Mouse (Mus musculus) stomach, embryonic 14.5 days (tissue): ENCODE measurements around the gene Pacs2. TPM values are rescaled to one million over a fixed set of nuclear protein-coding genes. Genes with fewer than 3 reads are reported as not detected.

Experiments
- ATAC-seq: fragments of 200-750 bp; cut with Nextera tagmentation; 2 replicates; pipeline ENCODE4 v1.8.0; 2017; ENCODE audit warnings: low read depth, moderate TSS enrichment; ENCODE audit not compliant: insufficient number of reproducible peaks, insufficient read depth, low FRiP score
- H3K27ac ChIP-seq: fragments of 300-500 bp; sonication (generic); 2 replicates; pipeline ENCODE4 v1.5.1; 2014; ENCODE audit warnings: mild to moderate bottlenecking, low read length, moderate library complexity, mixed read lengths
- H3K27me3 ChIP-seq: fragments of 300-500 bp; sonication (generic); 2 replicates; pipeline ENCODE4 v1.6.1; 2014; ENCODE audit warnings: low read length, control low read depth, mixed read lengths; ENCODE audit not compliant: control insufficient read depth, insufficient read depth
- H3K36me3 ChIP-seq: fragments of 300-500 bp; sonication (generic); 2 replicates; pipeline ENCODE4 v1.6.1; 2014; ENCODE audit warnings: mild to moderate bottlenecking, control low read depth, low read length, moderate library complexity, mixed read lengths; ENCODE audit not compliant: control insufficient read depth, insufficient read depth
- H3K4me1 ChIP-seq: fragments of 300-500 bp; sonication (generic); 2 replicates; pipeline ENCODE4 v1.6.1; 2014; ENCODE audit warnings: low read length, control low read depth, mixed read lengths; ENCODE audit not compliant: control insufficient read depth, insufficient read depth
- H3K4me2 ChIP-seq: fragments of 300-500 bp; sonication (generic); replicated peaks from 2 replicates; pipeline ENCODE4 v1.6.1; 2014; ENCODE audit warnings: low read depth, low read length, control low read depth
- H3K4me3 ChIP-seq: fragments of 300-500 bp; sonication (generic); 2 replicates; pipeline ENCODE4 v1.5.1; 2014; ENCODE audit warnings: low read depth, low read length, control low read depth
- H3K9ac ChIP-seq: fragments of 300-500 bp; sonication (generic); replicated peaks from 2 replicates; pipeline ENCODE4 v1.6.1; 2014; ENCODE audit warnings: low read depth, mild to moderate bottlenecking, control low read depth, low read length, moderate library complexity, mixed read lengths
- H3K9me3 ChIP-seq: fragments of 300-500 bp; sonication (generic); 2 replicates; pipeline ENCODE4 v1.6.1; 2016; ENCODE audit warnings: low read depth, low read length, control low read depth; ENCODE audit not compliant: control insufficient read depth
- WGBS: fragments of 180-500 bp; shearing (Covaris S2); extraction: QIAGEN DNeasy Blood & Tissue Kit; methylation state at CpG from one replicate; pipeline ENCODE4 v1.1.7; 2014; 5-methylcytosine and 5-hydroxymethylcytosine counted together
- polyA plus RNA-seq: library from polyadenylated mRNA; unstranded; fragments of >200 nt; fragmentation: Nextera tagmentation; extraction: Ambion mirVana; gene quantifications from 2 replicates; pipeline ENCODE4 v1.2.1, GENCODE M21; 2014

The Pacs2 gene
- polyA plus RNA-seq, 1 experiment from 2014 or later, result 17.1 TPM

GRCm38 (mm10) chr12:113103846-113104451, 89.6 kb downstream of the Pacs2 start:
- no peak overlapping the region for H3K9ac ChIP-seq
- no peak overlapping the region for H3K4me3 ChIP-seq
- no peak overlapping the region for H3K27ac ChIP-seq
- H3K36me3 ChIP-seq, result peaks cover 3% of the 10 kb centered on the region; the same call in 1 of the 2 replicates
- ATAC-seq, result no peak
- WGBS, result 65% methylated on average over 8 of the region's 8 CpGs
- H3K4me1 ChIP-seq, result peaks cover 24% of the 10 kb centered on the region
- no peak overlapping the region for H3K4me2 ChIP-seq
- H3K27me3 ChIP-seq, result no peaks in the 10 kb centered on the region
- no peaks in the 10 kb centered on the region for H3K9me3 ChIP-seq

DNA sequence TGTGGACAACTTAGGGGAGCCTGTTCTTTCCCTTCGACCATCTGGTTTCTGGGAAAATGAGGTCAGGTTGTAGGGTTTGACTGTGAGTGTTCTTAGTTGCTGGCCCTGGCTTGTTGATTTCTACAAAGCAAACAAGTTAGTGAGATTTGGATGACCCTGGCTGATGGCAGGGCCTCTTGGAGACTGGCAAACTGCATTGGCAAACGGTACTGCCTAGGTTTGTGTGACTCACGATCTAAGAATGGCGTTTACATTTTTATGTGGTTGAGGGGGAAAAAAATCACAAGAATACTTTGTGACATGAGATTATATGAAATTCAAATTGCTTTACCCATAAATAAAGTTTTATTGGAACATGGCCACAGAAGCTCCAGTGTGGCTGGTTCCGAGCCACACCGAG, 92.1 kb downstream of the Pacs2 start:
- no peaks in the 10 kb centered on the region for H3K9me3 ChIP-seq
- ATAC-seq, result no peak
- no peak overlapping the region for H3K4me3 ChIP-seq
- peaks cover 7% of the 10 kb centered on the region; the same call in 1 of the 2 replicates for H3K4me1 ChIP-seq
- H3K27me3 ChIP-seq, result no peaks in the 10 kb centered on the region
- no peak overlapping the region for H3K9ac ChIP-seq
- WGBS, result 70% methylated on average over 6 of the region's 6 CpGs
- peaks cover 3% of the 10 kb centered on the region; the same call in 1 of the 2 replicates for H3K36me3 ChIP-seq
- H3K4me2 ChIP-seq, result no peak overlapping the region
- H3K27ac ChIP-seq, result no peak overlapping the region

GRCm38 (mm10) chr12:113107431-113108124, 93.3 kb downstream of the Pacs2 start:
- H3K36me3 ChIP-seq, result peaks cover 10% of the 10 kb centered on the region
- H3K4me1 ChIP-seq, result peaks cover 3% of the 10 kb centered on the region; the same call in 1 of the 2 replicates
- no peaks in the 10 kb centered on the region for H3K9me3 ChIP-seq
- H3K27me3 ChIP-seq, result no peaks in the 10 kb centered on the region
- ATAC-seq, result peak; percentile 53; the same call in 1 of the 2 replicates
- 74% methylated on average over 4 of the region's 4 CpGs for WGBS
- no peak overlapping the region for H3K4me2 ChIP-seq
- H3K27ac ChIP-seq, result no peak overlapping the region
- H3K4me3 ChIP-seq, result no peak overlapping the region
- no peak overlapping the region for H3K9ac ChIP-seq

DNA sequence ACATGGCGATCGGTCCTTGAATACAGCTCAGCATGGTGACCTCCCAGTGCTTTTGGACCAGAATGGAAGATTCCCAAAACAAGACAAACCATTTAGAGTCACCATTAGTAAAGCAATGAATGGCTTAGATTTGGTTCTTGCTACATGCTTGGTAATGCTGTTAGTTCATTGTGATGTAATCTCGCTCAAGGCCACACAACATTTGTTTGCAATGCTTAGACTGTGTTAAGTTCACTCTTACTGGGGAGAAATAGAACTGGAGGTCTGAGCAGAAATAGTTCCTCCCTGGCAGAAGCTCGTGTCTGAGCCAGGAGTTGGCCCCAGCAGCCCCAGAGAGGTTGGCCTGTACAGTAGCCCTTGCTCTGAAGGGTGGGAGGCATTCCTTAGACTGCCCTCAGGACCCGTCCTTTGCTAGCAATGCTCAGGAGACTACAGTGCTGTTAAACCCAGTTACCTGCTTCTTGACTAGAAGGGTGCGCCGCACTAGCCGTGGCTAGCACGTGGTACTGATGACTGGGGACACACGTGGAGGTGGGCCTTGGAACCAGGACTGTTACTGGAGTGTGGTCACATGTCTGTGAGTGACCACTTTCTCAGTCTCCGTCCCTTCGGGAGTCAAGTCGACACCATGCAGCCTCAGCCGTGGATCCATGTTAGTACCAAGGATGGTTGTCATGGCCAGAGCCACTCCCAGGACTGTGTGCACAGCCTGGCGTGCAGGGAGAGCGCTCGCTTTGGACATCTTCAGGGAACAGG, 94.4 kb downstream of the Pacs2 start:
- 0 out of 2 replicates have a peak, but pooled peaks cover under 1% of the 10 kb centered on the region for H3K4me1 ChIP-seq
- ATAC-seq, result no peak
- H3K4me3 ChIP-seq, result no peak overlapping the region
- H3K4me2 ChIP-seq, result no peak overlapping the region
- 87% methylated on average over 17 of the region's 17 CpGs for WGBS
- no peak overlapping the region for H3K27ac ChIP-seq
- H3K9ac ChIP-seq, result no peak overlapping the region
- no peaks in the 10 kb centered on the region for H3K27me3 ChIP-seq
- no peaks in the 10 kb centered on the region for H3K9me3 ChIP-seq
- peaks cover 17% of the 10 kb centered on the region for H3K36me3 ChIP-seq

GRCm38 (mm10) chr12:113109801-113110200, 95.5 kb downstream of the Pacs2 start:
- Histone ChIP-seq H3K4me3 (no peak overlapping the region), H3K27ac (no peak overlapping the region), H3K4me2 (no peak overlapping the region), H3K9me3 (no peaks in the 10 kb centered on the region), H3K4me1 (no peaks in the 10 kb centered on the region), H3K36me3 (peaks cover 27% of the 10 kb centered on the region), H3K9ac (no peak overlapping the region), H3K27me3 (no peaks in the 10 kb centered on the region)
- no peak for ATAC-seq
- 83% methylated on average over 10 of the region's 10 CpGs for WGBS

DNA sequence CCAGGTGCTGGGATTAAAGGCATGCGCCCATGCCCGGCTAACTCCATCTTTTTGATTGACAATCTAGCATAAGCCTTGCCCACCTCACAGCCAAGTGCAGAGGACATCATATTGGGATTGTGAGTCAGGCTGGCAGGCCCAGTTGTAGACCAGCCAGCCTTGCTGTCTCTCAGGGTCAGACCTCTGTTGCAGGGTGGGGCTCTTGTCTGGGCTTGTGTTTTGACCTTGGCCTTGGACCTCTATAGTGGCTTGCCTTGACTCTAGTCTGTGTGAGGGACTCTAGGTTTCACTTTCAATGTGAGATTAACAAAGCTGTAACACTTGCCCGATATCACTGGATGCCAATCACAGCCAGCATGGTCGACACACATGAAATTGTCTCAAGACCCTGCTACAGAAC, 99.8 kb downstream of the Pacs2 start:
- no peak for ATAC-seq
- Histone ChIP-seq H3K27ac (no peak overlapping the region), H3K4me2 (no peak overlapping the region), H3K4me3 (no peak overlapping the region), H3K9ac (no peak overlapping the region), H3K36me3 (peaks cover 56% of the 10 kb centered on the region), H3K27me3 (no peaks in the 10 kb centered on the region), H3K9me3 (no peaks in the 10 kb centered on the region), H3K4me1 (no peaks in the 10 kb centered on the region)
- WGBS, result 91% methylated on average over 4 of the region's 4 CpGs

DNA sequence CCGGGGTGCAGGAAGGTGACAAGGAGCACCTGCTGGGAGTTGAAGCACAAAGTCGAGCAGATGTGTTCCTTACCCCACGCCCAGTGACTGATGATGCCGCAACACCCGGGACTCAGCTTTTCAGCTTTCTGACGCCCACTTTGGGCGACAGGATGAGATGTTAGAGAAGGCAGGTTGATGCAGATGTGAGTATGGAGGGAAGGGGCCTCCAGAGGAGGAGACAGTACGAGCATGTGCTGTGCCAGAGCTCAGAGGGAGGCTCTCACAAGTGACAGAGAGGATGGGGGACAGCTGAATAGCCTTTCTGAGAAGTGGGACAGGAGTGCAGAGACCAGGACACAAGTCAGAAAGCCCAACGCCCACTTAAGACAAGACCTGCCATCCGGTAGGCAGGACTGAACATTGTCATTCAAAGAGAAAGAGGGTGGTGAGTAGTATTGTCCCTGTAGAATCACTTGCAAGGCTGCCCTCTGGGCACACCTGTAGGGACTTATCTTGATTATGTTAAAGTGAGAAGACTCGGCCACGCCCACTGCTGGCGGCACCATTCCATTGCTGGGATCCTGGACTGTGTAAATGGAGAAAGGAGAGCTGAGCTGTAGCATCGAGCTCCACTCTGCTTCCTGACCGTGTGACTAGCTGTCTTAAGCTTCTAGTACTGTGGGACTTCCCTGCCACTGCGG, 100.7 kb downstream of the Pacs2 start:
- Histone ChIP-seq H3K4me3 (no peak overlapping the region), H3K4me2 (no peak overlapping the region), H3K4me1 (no peaks in the 10 kb centered on the region), H3K27ac (no peak overlapping the region), H3K9ac (no peak overlapping the region), H3K9me3 (no peaks in the 10 kb centered on the region), H3K36me3 (peaks cover 57% of the 10 kb centered on the region), H3K27me3 (no peaks in the 10 kb centered on the region)
- WGBS, result 74% methylated on average over 16 of the region's 16 CpGs
- ATAC-seq, result no peak
